ENCODE assay signal across 9 mouse cellular contexts in the genomic region with DNA sequence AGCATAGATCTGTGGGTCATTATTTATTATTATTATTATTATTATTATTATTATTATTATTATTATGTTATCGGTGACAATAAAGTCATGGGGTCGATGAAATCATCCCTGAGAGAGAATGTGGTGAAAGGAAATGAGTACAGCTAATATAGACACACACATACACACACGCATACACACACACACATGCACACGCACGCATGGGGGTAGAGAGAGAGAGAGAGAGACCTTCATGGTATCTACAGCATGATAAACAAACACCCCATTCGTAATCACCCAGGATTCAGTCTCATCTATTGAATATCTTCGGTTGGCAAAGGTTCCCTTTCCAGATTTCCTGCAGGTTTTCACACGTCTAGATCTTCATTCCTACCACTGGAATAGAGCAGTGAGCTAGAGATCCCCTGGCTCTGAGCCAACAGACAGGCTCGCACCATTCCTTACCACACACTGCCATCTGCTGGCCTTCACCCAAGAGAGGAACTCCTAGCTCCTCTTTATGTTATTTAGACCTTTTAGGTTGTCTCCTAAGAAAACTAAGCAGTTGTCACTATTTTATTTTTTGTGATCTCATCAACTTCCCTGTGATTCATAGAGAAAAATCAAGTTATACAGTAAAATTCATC.
DNase-seq lines count a peak whose midpoint lies in the region; ATAC-seq lines count a peak whose summit lies in the region.
"Had no signal": no experiment of that assay in that cellular context is flagged by ENCODE, and none has a peak within 500 bp of the region (broad histone marks: within the 10 kb centered on the region; RNA-seq: fewer than 3 reads in every experiment).

No protein-coding gene starts in this region.

- H3K36me3 ChIP-seq in liver, embryonic 12.5 days, result no peaks in the 10 kb centered on the region
- no peaks in the 10 kb centered on the region for H3K36me3 ChIP-seq in midbrain, embryonic 15.5 days (replicated peaks)
- no peaks in the 10 kb centered on the region for H3K36me3 ChIP-seq in splenic B cell, adult 2 months (ENCODE audit: control insufficient read depth, insufficient read depth, low read length, poor library complexity, severe bottlenecking)
- H3K36me3 ChIP-seq: G1E had no signal

- WGBS in liver, embryonic 12.5 days (ENCODE audit: insufficient replicate concordance), result 46% methylated on average over 9 of the region's 9 CpGs
- WGBS in midbrain, embryonic 15.5 days, result 47% methylated on average over 9 of the region's 9 CpGs

- no peaks in the 10 kb centered on the region for H3K4me1 ChIP-seq in liver, embryonic 12.5 days
- H3K4me1 ChIP-seq in midbrain, embryonic 15.5 days, result no peaks in the 10 kb centered on the region; the same call in 1 of the 2 replicates

- intact Hi-C loops in left cerebral cortex, postnatal 36 days (cut with DNase I), result loop anchor here (5.0 to 10.0 kb wide), 2 partner anchors 317 to 484 kb away; no protein-coding TSS in a partner anchor

- no peak overlapping the region for H3K4me2 ChIP-seq in liver, embryonic 12.5 days
- no peak overlapping the region for H3K4me2 ChIP-seq in midbrain, embryonic 15.5 days

- no peak for ATAC-seq in liver, embryonic 12.5 days
- peak; percentile 84 for ATAC-seq in midbrain, embryonic 15.5 days (replicated peaks)

- DNase-seq in liver, result peak; percentile 71
- DNase-seq in embryo, embryonic 9.5 days (ENCODE audit: extremely low spot score), result peak; percentile 73
- peak; percentile 38 for DNase-seq in gonadal fat pad, adult 2 months (ENCODE audit: low read depth)
- peak; percentile 76 for DNase-seq in kidney, adult 18-20 months
- DNase-seq in left cerebral cortex, postnatal 36 days (ENCODE audit: low spot score in 2 of 2), result peak; percentile 84 to 88
- peak; percentile 62 for DNase-seq in splenic B cell, adult 2 months (ENCODE audit: low read depth, low spot score)

- H3K9ac ChIP-seq in liver, embryonic 12.5 days, result no peak overlapping the region
- no peak overlapping the region for H3K9ac ChIP-seq in midbrain, embryonic 15.5 days

- H3K27me3 ChIP-seq in liver, embryonic 12.5 days (replicated peaks), result no peaks in the 10 kb centered on the region
- H3K27me3 ChIP-seq in midbrain, embryonic 15.5 days (replicated peaks), result no peaks in the 10 kb centered on the region
- no peaks in the 10 kb centered on the region for H3K27me3 ChIP-seq in splenic B cell, adult 2 months (ENCODE audit: control insufficient read depth, insufficient read depth, low read length, poor library complexity, severe bottlenecking)

- no peaks in the 10 kb centered on the region for H3K9me3 ChIP-seq in liver, embryonic 12.5 days (replicated peaks)
- no peaks in the 10 kb centered on the region for H3K9me3 ChIP-seq in midbrain, embryonic 15.5 days
- H3K9me3 ChIP-seq: G1E had no signal

- no peak overlapping the region for H3K4me3 ChIP-seq in liver, embryonic 12.5 days
- no peak overlapping the region for H3K4me3 ChIP-seq in midbrain, embryonic 15.5 days

- no peak overlapping the region for H3K27ac ChIP-seq in liver, embryonic 12.5 days
- H3K27ac ChIP-seq in midbrain, embryonic 15.5 days, result no peak overlapping the region
